Mouse (Mus musculus): Measurements from ENCODE around the gene Ctnnd2. TPM values are rescaled to one million over a fixed set of nuclear protein-coding genes. Genes with fewer than 3 reads are reported as not detected.

The Ctnnd2 gene
- polyA plus RNA-seq, 1 experiment from 2014 or later, result 0.91 TPM

GRCm38 (mm10) chr15:30387244-30387643, 214.9 kb downstream of the Ctnnd2 start:
- no peak for ATAC-seq (ENCODE audit: extremely low read depth, insufficient number of reproducible peaks, low FRiP score, low TSS enrichment)
- H3K27ac ChIP-seq (replicated peaks), result no peak overlapping the region
- no peaks in the 10 kb centered on the region for H3K27me3 ChIP-seq (replicated peaks)
- H3K9ac ChIP-seq, result no peak overlapping the region
- 39% methylated on average over 6 of the region's 6 CpGs for WGBS
- no peak overlapping the region for H3K4me3 ChIP-seq
- no peaks in the 10 kb centered on the region for H3K36me3 ChIP-seq
- H3K9me3 ChIP-seq, result no peaks in the 10 kb centered on the region
- no peak overlapping the region for H3K4me2 ChIP-seq
- peaks cover 10% of the 10 kb centered on the region for H3K4me1 ChIP-seq

- H3K9ac ChIP-seq, result no peak overlapping the region
- no peak overlapping the region for H3K27ac ChIP-seq (replicated peaks)
- no peaks in the 10 kb centered on the region for H3K4me1 ChIP-seq
- no peak for ATAC-seq (ENCODE audit: extremely low read depth, insufficient number of reproducible peaks, low FRiP score, low TSS enrichment)
- no peak overlapping the region for H3K4me2 ChIP-seq
- WGBS, result 86% methylated on average over 4 of the region's 4 CpGs
- H3K27me3 ChIP-seq (replicated peaks), result no peaks in the 10 kb centered on the region
- H3K4me3 ChIP-seq, result no peak overlapping the region
- no peaks in the 10 kb centered on the region for H3K9me3 ChIP-seq
- H3K36me3 ChIP-seq, result no peaks in the 10 kb centered on the region
Observed at GRCm38 (mm10) chr15:30401111-30401510, 228.7 kb downstream of the Ctnnd2 start.

- H3K4me3 ChIP-seq, result no peak overlapping the region
- ATAC-seq (ENCODE audit: extremely low read depth, insufficient number of reproducible peaks, low FRiP score, low TSS enrichment), result no peak
- no peaks in the 10 kb centered on the region for H3K9me3 ChIP-seq
- H3K27me3 ChIP-seq (replicated peaks), result no peaks in the 10 kb centered on the region
- 0% methylated on average over 1 of the region's 1 CpGs for WGBS
- no peak overlapping the region for H3K9ac ChIP-seq
- H3K36me3 ChIP-seq, result no peaks in the 10 kb centered on the region
- no peak overlapping the region for H3K4me2 ChIP-seq
- H3K4me1 ChIP-seq, result no peaks in the 10 kb centered on the region
- H3K27ac ChIP-seq (replicated peaks), result no peak overlapping the region
Observed at GRCm38 (mm10) chr15:30406254-30406653, 233.9 kb downstream of the Ctnnd2 start.

GRCm38 (mm10) chr15:30423146-30423545, 250.8 kb downstream of the Ctnnd2 start:
- H3K27me3 ChIP-seq (replicated peaks), result no peaks in the 10 kb centered on the region
- no peak for ATAC-seq (ENCODE audit: extremely low read depth, insufficient number of reproducible peaks, low FRiP score, low TSS enrichment)
- H3K4me1 ChIP-seq, result no peaks in the 10 kb centered on the region
- no peaks in the 10 kb centered on the region for H3K9me3 ChIP-seq
- no peak overlapping the region for H3K4me2 ChIP-seq
- H3K9ac ChIP-seq, result no peak overlapping the region
- H3K36me3 ChIP-seq, result no peaks in the 10 kb centered on the region
- 81% methylated on average over 5 of the region's 5 CpGs for WGBS
- H3K27ac ChIP-seq (replicated peaks), result no peak overlapping the region
- no peak overlapping the region for H3K4me3 ChIP-seq

GRCm38 (mm10) chr15:30424290-30424689, 251.9 kb downstream of the Ctnnd2 start:
- ATAC-seq (ENCODE audit: extremely low read depth, insufficient number of reproducible peaks, low FRiP score, low TSS enrichment), result no peak
- H3K9me3 ChIP-seq, result no peaks in the 10 kb centered on the region
- no peak overlapping the region for H3K9ac ChIP-seq
- no peaks in the 10 kb centered on the region for H3K36me3 ChIP-seq
- H3K27me3 ChIP-seq (replicated peaks), result no peaks in the 10 kb centered on the region
- H3K4me1 ChIP-seq, result no peaks in the 10 kb centered on the region
- no peak overlapping the region for H3K4me3 ChIP-seq
- H3K27ac ChIP-seq (replicated peaks), result no peak overlapping the region
- 58% methylated on average over 9 of the region's 9 CpGs for WGBS
- H3K4me2 ChIP-seq, result no peak overlapping the region

- H3K4me3 ChIP-seq, result no peak overlapping the region
- H3K9ac ChIP-seq, result no peak overlapping the region
- no peaks in the 10 kb centered on the region for H3K36me3 ChIP-seq
- H3K4me1 ChIP-seq, result no peaks in the 10 kb centered on the region
- no peaks in the 10 kb centered on the region for H3K9me3 ChIP-seq
- 26% methylated on average over 2 of the region's 2 CpGs for WGBS
- H3K4me2 ChIP-seq, result no peak overlapping the region
- H3K27ac ChIP-seq (replicated peaks), result no peak overlapping the region
- no peaks in the 10 kb centered on the region for H3K27me3 ChIP-seq (replicated peaks)
- ATAC-seq (ENCODE audit: extremely low read depth, insufficient number of reproducible peaks, low FRiP score, low TSS enrichment), result no peak
Observed at GRCm38 (mm10) chr15:30427342-30427741, 254.9 kb downstream of the Ctnnd2 start.

- no peak overlapping the region for H3K27ac ChIP-seq (replicated peaks)
- no peaks in the 10 kb centered on the region for H3K9me3 ChIP-seq
- no peaks in the 10 kb centered on the region for H3K4me1 ChIP-seq
- H3K27me3 ChIP-seq (replicated peaks), result no peaks in the 10 kb centered on the region
- H3K9ac ChIP-seq, result no peak overlapping the region
- H3K4me3 ChIP-seq, result no peak overlapping the region
- H3K4me2 ChIP-seq, result no peak overlapping the region
- 59% methylated on average over 5 of the region's 5 CpGs for WGBS
- no peak for ATAC-seq (ENCODE audit: extremely low read depth, insufficient number of reproducible peaks, low FRiP score, low TSS enrichment)
- no peaks in the 10 kb centered on the region for H3K36me3 ChIP-seq
Observed at GRCm38 (mm10) chr15:30439045-30439444, 266.7 kb downstream of the Ctnnd2 start.

GRCm38 (mm10) chr15:30450765-30451164, 278.4 kb downstream of the Ctnnd2 start:
- no peaks in the 10 kb centered on the region for H3K9me3 ChIP-seq
- H3K4me3 ChIP-seq, result no peak overlapping the region
- no peaks in the 10 kb centered on the region for H3K27me3 ChIP-seq (replicated peaks)
- H3K27ac ChIP-seq (replicated peaks), result no peak overlapping the region
- ATAC-seq (ENCODE audit: extremely low read depth, insufficient number of reproducible peaks, low FRiP score, low TSS enrichment), result no peak
- WGBS, result 87% methylated on average over 7 of the region's 7 CpGs
- no peak overlapping the region for H3K9ac ChIP-seq
- no peaks in the 10 kb centered on the region for H3K4me1 ChIP-seq
- no peak overlapping the region for H3K4me2 ChIP-seq
- no peaks in the 10 kb centered on the region for H3K36me3 ChIP-seq

- H3K36me3 ChIP-seq, result no peaks in the 10 kb centered on the region
- no peaks in the 10 kb centered on the region for H3K9me3 ChIP-seq
- H3K9ac ChIP-seq, result no peak overlapping the region
- H3K4me3 ChIP-seq, result no peak overlapping the region
- H3K27ac ChIP-seq (replicated peaks), result no peak overlapping the region
- ATAC-seq (ENCODE audit: extremely low read depth, insufficient number of reproducible peaks, low FRiP score, low TSS enrichment), result no peak
- H3K4me1 ChIP-seq, result no peaks in the 10 kb centered on the region
- no peak overlapping the region for H3K4me2 ChIP-seq
- H3K27me3 ChIP-seq (replicated peaks), result no peaks in the 10 kb centered on the region
- WGBS, result 45% methylated on average over 5 of the region's 5 CpGs
Observed at GRCm38 (mm10) chr15:30451921-30452320, 279.5 kb downstream of the Ctnnd2 start.

GRCm38 (mm10) chr15:30457541-30458250, 285.3 kb downstream of the Ctnnd2 start:
- no peak overlapping the region for H3K27ac ChIP-seq (replicated peaks)
- no peak for ATAC-seq (ENCODE audit: extremely low read depth, insufficient number of reproducible peaks, low FRiP score, low TSS enrichment)
- WGBS, result 68% methylated on average over 12 of the region's 12 CpGs
- H3K4me1 ChIP-seq, result no peaks in the 10 kb centered on the region
- H3K9me3 ChIP-seq, result no peaks in the 10 kb centered on the region
- H3K4me2 ChIP-seq, result no peak overlapping the region
- H3K9ac ChIP-seq, result no peak overlapping the region
- H3K36me3 ChIP-seq, result no peaks in the 10 kb centered on the region
- no peak overlapping the region for H3K4me3 ChIP-seq
- no peaks in the 10 kb centered on the region for H3K27me3 ChIP-seq (replicated peaks)

GRCm38 (mm10) chr15:30458671-30459070, 286.3 kb downstream of the Ctnnd2 start:
- no peak overlapping the region for H3K9ac ChIP-seq
- H3K9me3 ChIP-seq, result no peaks in the 10 kb centered on the region

GRCm38 (mm10) chr15:30460341-30461125, 288.1 kb downstream of the Ctnnd2 start:
- 47% methylated on average over 9 of the region's 9 CpGs for WGBS
- H3K4me3 ChIP-seq, result no peak overlapping the region
- no peaks in the 10 kb centered on the region for H3K36me3 ChIP-seq
- no peak overlapping the region for H3K27ac ChIP-seq (replicated peaks)
- no peak overlapping the region for H3K4me2 ChIP-seq
- H3K27me3 ChIP-seq (replicated peaks), result no peaks in the 10 kb centered on the region
- no peaks in the 10 kb centered on the region for H3K9me3 ChIP-seq
- no peak overlapping the region for H3K9ac ChIP-seq
- peaks cover 13% of the 10 kb centered on the region for H3K4me1 ChIP-seq
- no peak for ATAC-seq (ENCODE audit: extremely low read depth, insufficient number of reproducible peaks, low FRiP score, low TSS enrichment)

More at GRCm38 (mm10) chr15:30458671-30459070, 286.3 kb downstream of the Ctnnd2 start:
- Histone ChIP-seq H3K4me2 (no peak overlapping the region), H3K27ac (replicated peaks) (no peak overlapping the region), H3K4me1 (peaks cover 6% of the 10 kb centered on the region), H3K27me3 (replicated peaks) (no peaks in the 10 kb centered on the region), H3K36me3 (no peaks in the 10 kb centered on the region), H3K4me3 (no peak overlapping the region)
- WGBS, result 55% methylated on average over 5 of the region's 5 CpGs
- no peak for ATAC-seq (ENCODE audit: extremely low read depth, insufficient number of reproducible peaks, low FRiP score, low TSS enrichment)
